Mouse (Mus musculus): ENCODE results near the gene Zcchc7. TPM values are rescaled to one million over a fixed set of nuclear protein-coding genes. Genes with fewer than 3 reads are reported as not detected.

Zcchc7 gene
- polyA plus RNA-seq, 1 experiment from 2014 or later = 23.5 TPM

DNA sequence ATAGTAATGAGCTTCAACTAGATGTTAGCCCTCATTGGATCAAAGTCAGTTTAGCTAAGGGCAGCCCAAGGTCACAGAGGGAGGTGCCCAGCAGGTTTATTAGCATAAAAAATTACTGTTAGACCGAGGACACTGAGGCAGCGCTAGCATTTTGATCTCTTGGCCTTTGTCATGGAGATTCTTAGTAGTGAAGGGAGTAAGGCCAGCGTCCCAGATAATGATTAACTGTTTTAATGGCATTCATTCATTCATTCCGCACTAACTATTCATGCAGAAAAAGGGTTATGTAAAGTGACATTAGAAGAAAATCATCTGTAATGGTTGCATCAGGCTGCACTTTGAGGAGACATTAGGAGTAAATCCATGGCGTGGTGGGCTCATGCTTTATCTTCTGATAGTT, 165.2 kb downstream of the Zcchc7 start:
- no peak overlapping the region for H3K4me2 ChIP-seq (ENCODE audit: low read depth, low read length)
- no peaks in the 10 kb centered on the region for H3K27me3 ChIP-seq (ENCODE audit: control insufficient read depth, insufficient read depth, low read length)
- H3K36me3 ChIP-seq (ENCODE audit: control insufficient read depth, insufficient read depth) = 0 out of 2 replicates have a peak, but pooled peaks cover 4% of the 10 kb centered on the region
- no peaks in the 10 kb centered on the region for H3K4me1 ChIP-seq (ENCODE audit: control insufficient read depth, insufficient read depth, low read length)
- 89% methylated on average over 5 of the region's 5 CpGs for WGBS
- H3K9ac ChIP-seq (ENCODE audit: low read length) = no peak overlapping the region
- H3K4me3 ChIP-seq (ENCODE audit: low read length) = no peak overlapping the region
- H3K9me3 ChIP-seq (replicated peaks; ENCODE audit: control insufficient read depth, low read length) = no peaks in the 10 kb centered on the region
- ATAC-seq (replicated peaks; ENCODE audit: extremely low read depth, insufficient read depth, low FRiP score) = no peak
- H3K27ac ChIP-seq (ENCODE audit: low read length) = no peak overlapping the region

DNA sequence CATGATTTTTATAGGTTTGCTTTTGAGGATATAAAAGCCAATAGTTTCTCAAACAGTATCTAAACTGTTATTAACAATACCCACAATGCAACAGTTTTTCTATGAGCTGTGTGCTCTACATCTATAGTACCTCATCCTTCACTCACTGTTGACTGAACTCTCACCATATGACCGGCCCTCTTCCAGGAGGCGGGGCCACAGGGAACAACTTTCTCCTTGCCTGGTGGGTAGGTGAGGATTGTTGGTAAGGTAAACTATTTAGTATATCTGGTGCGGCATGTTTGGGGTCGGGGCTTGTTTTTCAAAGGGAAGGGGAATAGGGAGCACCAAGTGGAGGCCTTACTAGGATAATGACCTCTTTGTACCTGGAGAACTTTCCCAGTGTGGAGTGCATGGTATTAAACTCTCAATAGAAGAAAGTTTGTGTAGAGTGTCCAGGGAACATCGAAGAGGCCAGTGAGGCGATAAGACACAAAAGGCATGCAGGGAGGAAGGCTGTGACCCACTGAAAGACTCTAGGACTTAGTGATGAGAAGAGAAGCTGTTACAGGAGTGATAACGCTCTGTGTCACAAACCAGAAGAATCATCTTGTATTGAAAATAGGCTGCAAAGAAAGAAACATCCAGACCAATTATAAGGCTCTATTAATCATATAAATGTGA, 166.9 kb downstream of the Zcchc7 start:
- Histone ChIP-seq H3K4me2 (ENCODE audit: low read depth, low read length) (no peak overlapping the region), H3K9me3 (replicated peaks; ENCODE audit: control insufficient read depth, low read length) (no peaks in the 10 kb centered on the region), H3K4me1 (ENCODE audit: control insufficient read depth, insufficient read depth, low read length) (no peaks in the 10 kb centered on the region), H3K9ac (ENCODE audit: low read length) (no peak overlapping the region), H3K4me3 (ENCODE audit: low read length) (no peak overlapping the region), H3K27ac (ENCODE audit: low read length) (no peak overlapping the region), H3K27me3 (ENCODE audit: control insufficient read depth, insufficient read depth, low read length) (no peaks in the 10 kb centered on the region), H3K36me3 (ENCODE audit: control insufficient read depth, insufficient read depth) (peaks cover 15% of the 10 kb centered on the region)
- 78% methylated on average over 7 of the region's 7 CpGs for WGBS
- no peak for ATAC-seq (replicated peaks; ENCODE audit: extremely low read depth, insufficient read depth, low FRiP score)

DNA sequence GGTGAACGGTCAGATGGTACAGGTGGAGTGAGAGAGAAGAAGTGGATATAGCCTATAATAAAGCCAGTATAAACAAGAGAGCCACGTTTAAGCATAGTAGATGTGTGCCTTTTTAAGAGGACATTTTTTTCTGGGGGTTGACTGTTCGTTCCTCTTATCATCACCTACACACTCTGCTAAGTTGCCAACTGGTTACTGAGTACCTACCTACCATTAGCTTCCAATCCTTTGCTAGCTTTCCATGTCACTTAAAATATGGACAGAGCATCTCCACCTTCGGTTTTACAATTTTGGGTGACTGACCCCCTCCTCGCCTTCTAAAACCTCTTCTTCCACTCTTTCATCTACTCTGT, 167.4 kb downstream of the Zcchc7 start:
- H3K4me1 ChIP-seq (ENCODE audit: control insufficient read depth, insufficient read depth, low read length) = no peaks in the 10 kb centered on the region
- H3K9ac ChIP-seq (ENCODE audit: low read length) = no peak overlapping the region
- H3K4me2 ChIP-seq (ENCODE audit: low read depth, low read length) = no peak overlapping the region
- ATAC-seq (replicated peaks; ENCODE audit: extremely low read depth, insufficient read depth, low FRiP score) = no peak
- H3K27ac ChIP-seq (ENCODE audit: low read length) = no peak overlapping the region
- H3K36me3 ChIP-seq (ENCODE audit: control insufficient read depth, insufficient read depth) = peaks cover 15% of the 10 kb centered on the region
- H3K9me3 ChIP-seq (replicated peaks; ENCODE audit: control insufficient read depth, low read length) = no peaks in the 10 kb centered on the region
- no peak overlapping the region for H3K4me3 ChIP-seq (ENCODE audit: low read length)
- WGBS = 84% methylated on average over 5 of the region's 5 CpGs
- H3K27me3 ChIP-seq (ENCODE audit: control insufficient read depth, insufficient read depth, low read length) = no peaks in the 10 kb centered on the region

DNA sequence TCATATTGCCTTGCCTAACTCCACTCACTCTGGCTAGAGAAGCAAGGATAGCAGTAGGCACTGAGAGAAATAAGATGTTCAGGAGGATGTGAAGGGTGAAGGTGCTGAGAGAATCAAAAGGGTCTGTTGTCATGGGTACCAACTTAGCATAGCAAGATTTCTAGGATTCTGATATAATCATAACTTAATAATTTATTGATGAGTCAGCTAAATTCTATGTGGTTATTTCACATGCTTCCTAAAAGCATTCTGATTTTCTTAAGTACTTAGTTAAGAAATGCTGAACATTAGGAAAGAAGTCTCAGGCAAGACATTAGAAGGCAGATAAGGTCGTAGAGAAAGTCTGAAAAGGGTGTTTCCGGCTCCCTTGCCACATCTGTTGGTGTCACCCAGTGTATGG, 172.3 kb downstream of the Zcchc7 start:
- Histone ChIP-seq H3K9me3 (replicated peaks; ENCODE audit: control insufficient read depth, low read length) (no peaks in the 10 kb centered on the region), H3K9ac (ENCODE audit: low read length) (no peak overlapping the region), H3K36me3 (ENCODE audit: control insufficient read depth, insufficient read depth) (peaks cover 27% of the 10 kb centered on the region), H3K4me3 (ENCODE audit: low read length) (no peak overlapping the region), H3K27ac (ENCODE audit: low read length) (no peak overlapping the region), H3K4me1 (ENCODE audit: control insufficient read depth, insufficient read depth, low read length) (no peaks in the 10 kb centered on the region), H3K4me2 (ENCODE audit: low read depth, low read length) (no peak overlapping the region), H3K27me3 (ENCODE audit: control insufficient read depth, insufficient read depth, low read length) (no peaks in the 10 kb centered on the region)
- ATAC-seq (replicated peaks; ENCODE audit: extremely low read depth, insufficient read depth, low FRiP score) = no peak
- 75% methylated on average over 2 of the region's 2 CpGs for WGBS

DNA sequence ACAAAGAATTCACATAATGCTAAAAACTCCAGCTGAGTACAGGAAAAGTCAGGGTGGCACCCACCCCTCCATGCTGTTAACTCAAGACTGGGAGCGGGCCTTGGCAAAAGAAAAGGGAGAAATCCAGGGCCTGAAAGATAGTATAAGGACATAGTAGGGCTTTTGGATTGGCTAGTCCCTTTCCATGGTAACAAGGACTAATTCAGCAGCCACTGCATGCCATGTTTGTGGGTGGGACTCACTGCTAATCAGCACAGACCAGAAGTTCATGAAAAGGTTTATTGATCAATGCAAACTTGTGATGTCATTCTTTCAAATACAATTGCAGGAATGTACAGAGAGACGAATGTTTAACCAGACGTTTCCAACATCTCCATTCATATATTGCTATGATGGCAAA, 173.1 kb downstream of the Zcchc7 start:
- H3K4me2 ChIP-seq (ENCODE audit: low read depth, low read length) = no peak overlapping the region
- no peaks in the 10 kb centered on the region for H3K9me3 ChIP-seq (replicated peaks; ENCODE audit: control insufficient read depth, low read length)
- no peaks in the 10 kb centered on the region for H3K27me3 ChIP-seq (ENCODE audit: control insufficient read depth, insufficient read depth, low read length)
- no peak overlapping the region for H3K4me3 ChIP-seq (ENCODE audit: low read length)
- no peak overlapping the region for H3K9ac ChIP-seq (ENCODE audit: low read length)
- ATAC-seq (replicated peaks; ENCODE audit: extremely low read depth, insufficient read depth, low FRiP score) = no peak
- WGBS = 85% methylated on average over 3 of the region's 3 CpGs
- H3K4me1 ChIP-seq (ENCODE audit: control insufficient read depth, insufficient read depth, low read length) = no peaks in the 10 kb centered on the region
- peaks cover 35% of the 10 kb centered on the region for H3K36me3 ChIP-seq (ENCODE audit: control insufficient read depth, insufficient read depth)
- H3K27ac ChIP-seq (ENCODE audit: low read length) = no peak overlapping the region

DNA sequence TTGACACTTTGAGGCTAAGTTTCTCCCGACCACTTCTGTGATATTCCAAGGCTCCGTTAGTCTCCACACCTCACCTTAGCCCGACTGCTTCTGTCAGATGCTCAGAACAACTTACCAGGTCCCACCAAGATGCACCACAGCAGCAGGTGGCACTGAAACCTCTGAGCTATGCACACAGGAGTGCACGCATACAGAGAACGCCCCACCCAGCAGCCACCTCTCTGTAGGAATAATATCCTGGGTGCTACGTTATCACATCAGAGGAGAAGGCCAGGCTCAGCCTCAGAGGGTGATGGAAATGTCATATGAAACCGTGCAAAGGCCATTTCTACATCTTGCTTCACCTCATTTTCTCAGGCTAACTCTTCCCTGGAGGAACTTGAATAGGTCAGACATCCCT, 174.7 kb downstream of the Zcchc7 start:
- H3K4me2 ChIP-seq (ENCODE audit: low read depth, low read length) = no peak overlapping the region
- no peaks in the 10 kb centered on the region for H3K9me3 ChIP-seq (replicated peaks; ENCODE audit: control insufficient read depth, low read length)
- H3K4me1 ChIP-seq (ENCODE audit: control insufficient read depth, insufficient read depth, low read length) = no peaks in the 10 kb centered on the region
- H3K9ac ChIP-seq (ENCODE audit: low read length) = no peak overlapping the region
- no peak for ATAC-seq (replicated peaks; ENCODE audit: extremely low read depth, insufficient read depth, low FRiP score)
- no peak overlapping the region for H3K4me3 ChIP-seq (ENCODE audit: low read length)
- 86% methylated on average over 7 of the region's 7 CpGs for WGBS
- peaks cover 38% of the 10 kb centered on the region for H3K36me3 ChIP-seq (ENCODE audit: control insufficient read depth, insufficient read depth)
- H3K27me3 ChIP-seq (ENCODE audit: control insufficient read depth, insufficient read depth, low read length) = no peaks in the 10 kb centered on the region
- H3K27ac ChIP-seq (ENCODE audit: low read length) = no peak overlapping the region

DNA sequence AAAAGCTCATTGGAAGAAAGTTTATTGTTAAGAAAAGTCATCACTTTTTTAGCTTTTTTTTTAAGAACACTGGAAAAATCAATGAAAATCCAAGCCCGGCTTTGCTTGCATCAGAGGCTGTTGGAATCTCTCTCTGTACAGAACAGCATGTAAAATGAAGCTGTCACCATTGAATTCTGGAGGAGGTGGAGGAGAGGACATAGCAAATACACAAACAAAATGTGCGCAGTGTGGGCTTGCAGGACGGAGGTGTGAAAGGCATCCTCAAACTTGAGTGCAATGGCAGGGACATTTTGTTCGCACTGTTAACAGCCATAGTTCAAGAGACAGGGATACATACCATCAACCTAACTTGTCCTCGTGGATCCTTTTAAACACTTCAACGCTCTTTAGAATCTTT, 176.1 kb downstream of the Zcchc7 start:
- H3K36me3 ChIP-seq (ENCODE audit: control insufficient read depth, insufficient read depth) = peaks cover 28% of the 10 kb centered on the region
- no peak overlapping the region for H3K9ac ChIP-seq (ENCODE audit: low read length)
- no peaks in the 10 kb centered on the region for H3K27me3 ChIP-seq (ENCODE audit: control insufficient read depth, insufficient read depth, low read length)
- no peak for ATAC-seq (replicated peaks; ENCODE audit: extremely low read depth, insufficient read depth, low FRiP score)
- no peaks in the 10 kb centered on the region for H3K4me1 ChIP-seq (ENCODE audit: control insufficient read depth, insufficient read depth, low read length)
- H3K4me3 ChIP-seq (ENCODE audit: low read length) = no peak overlapping the region
- 92% methylated on average over 6 of the region's 6 CpGs for WGBS
- no peak overlapping the region for H3K4me2 ChIP-seq (ENCODE audit: low read depth, low read length)
- no peak overlapping the region for H3K27ac ChIP-seq (ENCODE audit: low read length)
- H3K9me3 ChIP-seq (replicated peaks; ENCODE audit: control insufficient read depth, low read length) = no peaks in the 10 kb centered on the region

DNA sequence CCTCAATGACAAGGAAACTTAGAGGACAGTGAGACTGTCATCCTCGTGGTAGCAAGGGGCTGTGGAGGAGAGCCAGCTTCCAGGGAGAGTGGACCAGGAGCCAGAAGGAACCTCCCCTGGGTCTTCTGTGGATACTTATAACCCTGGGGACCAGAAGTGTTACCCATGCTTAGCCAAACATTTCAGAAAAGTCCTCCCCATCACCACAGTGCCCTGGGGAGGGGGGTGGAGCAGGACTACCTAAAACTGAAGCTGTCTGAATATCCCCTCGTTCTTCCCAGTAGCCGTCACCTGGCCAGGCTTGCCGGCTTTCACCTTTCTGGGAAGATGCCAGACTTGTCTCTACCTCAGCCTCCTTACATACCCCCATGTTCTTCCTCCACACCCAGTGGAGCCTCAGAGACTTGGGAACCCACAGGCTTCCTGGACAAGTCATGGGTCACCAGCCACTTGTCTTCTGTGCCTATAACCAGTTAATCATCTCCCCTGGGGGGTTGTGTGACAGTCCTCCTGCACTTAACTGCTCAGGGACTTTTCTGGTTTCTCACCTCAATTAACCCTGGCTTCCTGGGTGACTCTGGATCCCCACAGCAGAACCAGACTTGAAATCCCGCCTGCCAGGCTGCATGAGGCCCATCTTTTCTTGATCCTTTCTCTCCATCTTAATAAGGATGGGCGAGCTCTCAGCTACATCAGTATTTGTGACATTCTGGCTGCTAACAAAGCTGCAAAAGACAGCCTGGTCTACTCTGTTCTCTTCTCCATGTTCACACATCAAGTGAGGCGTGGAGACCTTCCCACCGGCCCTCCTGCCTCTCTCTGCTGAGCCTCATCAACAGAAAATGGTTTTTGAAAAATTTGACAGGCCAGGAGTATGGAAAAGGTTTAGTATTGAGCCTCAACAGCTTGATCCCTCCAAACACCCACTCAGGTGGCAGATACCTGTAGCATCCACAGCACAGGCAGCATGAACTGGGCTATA, 183.0 kb downstream of the Zcchc7 start:
- 77% methylated on average over 8 of the region's 8 CpGs for WGBS
- no peak for ATAC-seq (replicated peaks; ENCODE audit: extremely low read depth, insufficient read depth, low FRiP score)
- Histone ChIP-seq H3K27ac (ENCODE audit: low read length) (no peak overlapping the region), H3K4me1 (ENCODE audit: control insufficient read depth, insufficient read depth, low read length) (no peaks in the 10 kb centered on the region), H3K36me3 (ENCODE audit: control insufficient read depth, insufficient read depth) (peaks cover 4% of the 10 kb centered on the region; the same call in 1 of the 2 replicates), H3K4me2 (ENCODE audit: low read depth, low read length) (no peak overlapping the region), H3K4me3 (ENCODE audit: low read length) (no peak overlapping the region), H3K27me3 (ENCODE audit: control insufficient read depth, insufficient read depth, low read length) (no peaks in the 10 kb centered on the region), H3K9me3 (replicated peaks; ENCODE audit: control insufficient read depth, low read length) (no peaks in the 10 kb centered on the region), H3K9ac (ENCODE audit: low read length) (no peak overlapping the region)

DNA sequence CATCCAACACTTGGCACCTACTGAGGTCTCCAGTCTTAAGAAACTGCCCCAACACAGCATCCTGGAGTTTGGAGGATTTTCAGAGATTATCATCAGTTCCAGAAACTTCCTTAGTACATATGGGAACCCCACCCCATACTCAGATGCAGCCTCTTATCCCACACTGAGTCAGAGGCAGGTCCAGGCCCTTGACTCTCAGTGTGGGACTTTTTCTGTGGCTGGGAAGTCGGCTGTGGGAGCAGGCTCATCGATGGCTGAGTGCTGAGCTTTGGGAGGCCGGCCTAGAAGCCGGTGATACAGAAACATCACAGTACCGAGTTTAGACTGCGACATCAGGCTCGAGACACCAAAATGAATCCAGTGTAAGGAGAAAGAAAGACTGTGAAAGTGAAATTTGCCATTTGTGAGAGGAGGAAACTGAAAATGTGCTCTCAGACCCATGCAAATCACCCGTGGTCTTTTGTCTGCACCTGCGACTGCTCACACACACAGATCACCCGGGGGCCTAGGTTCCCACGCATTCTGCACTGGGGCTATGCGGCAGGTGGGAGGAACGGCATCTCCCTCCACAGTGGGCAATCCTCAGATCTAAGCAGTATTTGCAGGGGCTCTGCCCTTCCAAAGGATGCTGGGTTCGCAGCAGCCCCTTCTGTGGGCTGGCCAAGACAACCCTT, 184.0 kb downstream of the Zcchc7 start:
- Histone ChIP-seq H3K9me3 (replicated peaks; ENCODE audit: control insufficient read depth, low read length) (no peaks in the 10 kb centered on the region), H3K9ac (ENCODE audit: low read length) (no peak overlapping the region), H3K4me2 (ENCODE audit: low read depth, low read length) (no peak overlapping the region), H3K27ac (ENCODE audit: low read length) (no peak overlapping the region), H3K36me3 (ENCODE audit: control insufficient read depth, insufficient read depth) (no peaks in the 10 kb centered on the region), H3K27me3 (ENCODE audit: control insufficient read depth, insufficient read depth, low read length) (no peaks in the 10 kb centered on the region), H3K4me3 (ENCODE audit: low read length) (no peak overlapping the region), H3K4me1 (ENCODE audit: control insufficient read depth, insufficient read depth, low read length) (no peaks in the 10 kb centered on the region)
- 82% methylated on average over 14 of the region's 14 CpGs for WGBS
- ATAC-seq (replicated peaks; ENCODE audit: extremely low read depth, insufficient read depth, low FRiP score) = no peak
